Mouse (Mus musculus): ENCODE measurements around the gene Map6.

Map6 gene

DNA sequence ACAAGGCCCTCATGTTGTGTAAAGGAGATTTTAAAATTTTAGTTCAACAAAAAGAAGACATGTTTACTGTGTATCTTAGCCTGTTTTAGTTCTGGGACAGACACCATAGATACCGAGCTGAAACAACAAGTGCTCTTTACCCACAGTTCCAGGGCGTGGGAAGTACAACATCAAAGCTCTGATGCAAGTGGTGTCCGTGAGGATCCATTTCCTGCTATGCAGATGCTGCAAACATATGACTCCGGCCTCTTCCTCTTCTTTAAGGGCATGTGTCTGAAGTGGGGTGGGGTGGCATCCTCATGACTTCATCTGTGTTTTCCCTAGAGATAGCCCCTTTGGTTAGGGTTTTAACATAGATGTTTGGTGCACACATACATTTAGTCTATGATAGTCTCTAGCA is 3.7 kb upstream of the Map6 start:
- DNase-seq (ENCODE audit: low spot score in 2 of 2) = no peak

DNA sequence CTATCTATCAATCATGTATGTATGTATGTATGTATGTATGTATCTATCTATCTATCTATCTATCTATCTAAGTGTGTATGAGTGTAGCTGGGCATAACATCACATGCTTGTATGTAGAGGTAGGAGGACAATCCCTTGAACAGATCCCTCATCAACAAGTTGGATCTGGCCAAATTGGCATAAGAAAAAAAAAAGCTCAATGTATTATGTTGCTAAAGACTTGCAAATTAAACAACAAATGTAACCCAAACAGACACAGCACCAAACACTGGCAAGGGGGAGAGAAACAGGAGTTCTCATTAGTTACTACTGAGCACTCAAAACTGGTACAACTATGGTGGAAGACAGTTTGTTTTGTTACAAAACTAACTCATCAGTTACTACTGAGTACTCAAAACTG is 2.6 kb upstream of the Map6 start:
- DNase-seq (ENCODE audit: low spot score in 2 of 2) = no peak

DNA sequence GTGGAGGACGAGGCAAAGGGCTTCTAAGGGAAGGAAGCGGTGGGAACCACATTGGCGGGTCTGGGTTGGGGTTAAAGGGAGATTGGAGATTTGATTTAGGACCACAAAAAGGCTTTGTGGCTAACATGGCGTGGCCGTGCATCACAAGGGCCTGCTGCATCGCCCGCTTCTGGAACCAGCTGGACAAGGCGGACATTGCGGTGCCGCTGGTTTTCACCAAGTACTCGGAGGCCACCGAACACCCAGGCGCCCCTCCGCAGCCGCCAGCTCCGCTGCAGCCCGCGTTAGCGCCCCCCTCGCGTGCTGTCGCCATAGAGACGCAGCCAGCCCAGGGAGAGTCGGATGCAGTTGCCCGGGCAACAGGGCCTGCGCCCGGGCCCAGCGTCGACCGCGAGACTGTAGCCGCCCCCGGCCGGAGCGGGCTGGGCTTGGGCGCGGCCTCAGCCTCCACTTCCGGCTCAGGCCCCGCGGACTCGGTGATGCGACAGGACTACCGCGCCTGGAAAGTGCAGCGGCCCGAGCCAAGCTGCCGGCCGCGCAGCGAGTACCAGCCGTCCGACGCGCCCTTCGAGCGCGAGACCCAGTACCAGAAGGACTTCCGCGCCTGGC is 754 bp downstream of the Map6 start:
- peak; percentile 84 to 86 for DNase-seq (ENCODE audit: low spot score in 2 of 2)

DNA sequence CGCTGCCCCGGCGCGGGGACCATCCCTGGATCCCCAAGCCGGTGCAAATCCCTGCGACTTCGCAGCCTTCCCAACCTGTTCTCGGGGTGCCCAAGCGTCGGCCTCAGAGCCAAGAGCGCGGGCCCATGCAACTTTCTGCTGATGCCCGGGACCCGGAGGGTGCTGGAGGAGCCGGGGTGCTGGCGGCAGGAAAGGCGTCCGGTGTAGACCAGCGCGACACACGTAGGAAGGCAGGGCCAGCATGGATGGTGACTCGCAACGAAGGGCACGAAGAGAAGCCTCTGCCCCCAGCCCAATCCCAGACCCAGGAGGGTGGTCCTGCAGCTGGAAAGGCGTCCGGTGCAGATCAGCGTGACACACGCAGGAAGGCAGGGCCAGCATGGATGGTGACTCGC is 1.3 kb downstream of the Map6 start:
- no peak for DNase-seq (ENCODE audit: low spot score in 2 of 2)

DNA sequence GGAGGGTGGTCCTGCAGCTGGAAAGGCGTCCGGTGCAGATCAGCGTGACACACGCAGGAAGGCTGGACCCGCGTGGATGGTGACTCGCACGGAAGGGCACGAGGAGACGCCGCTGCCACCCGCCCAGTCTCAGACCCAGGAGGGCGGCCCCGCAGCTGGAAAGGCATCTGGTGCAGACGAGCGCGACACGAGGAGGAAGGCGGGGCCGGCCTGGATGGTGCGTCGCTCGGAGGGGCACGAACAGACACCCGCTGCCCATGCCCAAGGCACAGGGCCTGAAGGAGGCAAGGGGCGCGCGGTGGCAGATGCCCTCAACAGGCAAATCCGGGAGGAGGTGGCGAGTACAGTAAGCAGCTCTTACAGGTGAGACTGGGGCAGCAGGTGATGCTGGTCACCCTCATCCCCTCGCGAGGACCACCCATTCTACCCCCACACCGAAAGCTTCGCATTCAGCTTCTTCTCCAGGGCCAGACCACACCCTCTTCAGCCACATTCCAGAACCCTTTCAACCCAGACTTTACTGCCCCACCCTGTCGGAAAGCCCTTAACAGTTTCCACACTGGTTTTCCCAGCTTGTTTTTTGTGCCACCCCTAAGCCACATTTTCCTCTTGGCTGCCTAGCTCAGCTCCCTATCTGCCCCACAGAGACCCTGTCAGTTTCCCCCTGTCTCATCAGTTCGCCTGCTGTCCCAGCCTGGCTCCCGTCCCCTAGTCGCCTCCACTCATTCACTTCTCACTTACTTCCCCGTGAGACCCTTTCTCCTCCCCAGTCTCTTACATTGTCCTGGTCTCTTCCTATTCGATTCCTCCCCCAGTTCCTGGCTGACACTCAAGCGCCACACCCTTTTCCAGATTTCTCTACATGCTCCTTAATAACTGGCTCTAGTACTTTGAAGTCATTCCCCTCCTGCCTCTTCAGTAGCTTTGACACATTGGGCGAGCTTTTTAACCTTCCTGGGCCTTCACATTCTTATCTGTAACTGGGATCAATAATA is 2.0 kb downstream of the Map6 start:
- DNase-seq (ENCODE audit: low spot score in 2 of 2) = no peak

DNA sequence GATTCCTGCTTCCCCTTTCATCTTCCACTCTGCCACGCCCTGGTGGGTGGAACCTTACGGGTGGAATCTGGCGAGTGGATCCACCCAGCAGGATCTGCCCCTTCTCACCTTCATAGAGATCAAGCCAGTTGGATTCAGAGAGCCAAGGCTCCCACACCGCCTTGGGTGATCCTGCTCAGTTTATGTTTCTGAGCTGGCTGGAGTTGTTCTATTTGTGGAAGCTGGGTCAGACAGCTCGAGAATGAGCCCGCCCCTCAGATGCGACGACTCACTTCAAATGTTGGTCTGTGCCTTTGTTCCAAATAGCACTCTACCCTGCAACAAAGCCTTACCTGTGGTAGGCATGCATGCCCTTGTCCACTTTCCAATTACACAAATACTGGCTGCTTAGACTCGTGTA is 4.4 kb downstream of the Map6 start:
- no peak for DNase-seq (ENCODE audit: low spot score in 2 of 2)

DNA sequence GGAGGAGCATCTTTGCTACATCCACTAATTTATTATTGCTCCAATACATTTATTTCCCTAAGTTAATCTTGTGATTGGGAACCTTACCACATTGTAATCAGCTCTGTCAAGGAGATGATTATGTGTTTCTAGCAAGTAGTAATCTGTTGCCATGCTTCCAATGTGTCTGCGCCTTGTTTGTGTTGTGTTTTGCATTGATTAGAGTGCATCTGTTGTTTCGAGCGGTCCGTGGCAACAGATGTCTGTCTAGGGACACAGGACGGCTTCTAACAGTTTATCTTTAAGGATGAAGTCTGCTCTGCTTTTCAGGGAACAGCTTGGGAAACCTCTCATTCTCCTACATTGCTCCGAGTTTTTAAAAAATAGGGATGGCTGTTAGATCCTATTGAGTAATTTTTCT is 7.9 kb downstream of the Map6 start:
- no peak for DNase-seq (ENCODE audit: low spot score in 2 of 2)

DNA sequence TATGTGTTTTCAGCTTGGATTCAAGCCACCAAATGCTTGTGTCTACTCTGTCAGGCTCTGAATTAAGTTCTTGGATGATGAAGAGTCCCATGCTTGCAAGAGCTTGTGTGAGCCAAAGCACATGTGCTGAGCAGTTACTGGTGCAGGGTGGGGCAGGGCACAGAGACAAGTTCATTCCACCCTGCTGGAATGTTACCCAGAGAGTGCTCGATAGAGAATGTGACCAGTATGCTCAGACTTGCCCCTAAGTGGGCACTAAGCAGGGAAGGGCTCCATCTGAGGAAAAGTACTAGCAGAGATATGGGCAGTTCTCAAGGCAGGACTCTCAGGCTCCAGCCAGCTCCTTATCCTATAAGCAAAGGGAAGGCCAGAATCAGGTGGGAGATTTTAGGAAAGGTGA is 9.4 kb downstream of the Map6 start:
- no peak for DNase-seq (ENCODE audit: low spot score in 2 of 2)

DNA sequence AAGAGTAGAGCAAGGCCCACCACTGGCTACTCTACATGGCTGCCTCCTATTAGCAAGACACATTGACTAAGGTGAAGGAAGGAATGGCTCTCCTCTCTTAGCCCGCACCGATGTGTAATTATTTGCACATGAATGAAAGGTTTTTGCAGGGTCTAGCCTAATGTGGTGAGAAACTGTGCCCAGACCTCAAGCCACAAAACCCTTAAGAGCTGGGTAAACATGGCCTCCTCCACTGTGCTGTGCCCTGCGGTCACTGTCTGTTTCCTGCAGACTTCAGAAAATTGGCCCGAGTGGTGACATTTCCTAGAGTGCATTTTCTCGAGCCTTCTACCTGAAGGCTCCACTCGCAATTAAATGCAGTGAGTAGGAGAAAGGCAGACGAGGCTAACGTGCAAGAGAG is 11.1 kb downstream of the Map6 start:
- DNase-seq (ENCODE audit: low spot score in 2 of 2) = no peak

DNA sequence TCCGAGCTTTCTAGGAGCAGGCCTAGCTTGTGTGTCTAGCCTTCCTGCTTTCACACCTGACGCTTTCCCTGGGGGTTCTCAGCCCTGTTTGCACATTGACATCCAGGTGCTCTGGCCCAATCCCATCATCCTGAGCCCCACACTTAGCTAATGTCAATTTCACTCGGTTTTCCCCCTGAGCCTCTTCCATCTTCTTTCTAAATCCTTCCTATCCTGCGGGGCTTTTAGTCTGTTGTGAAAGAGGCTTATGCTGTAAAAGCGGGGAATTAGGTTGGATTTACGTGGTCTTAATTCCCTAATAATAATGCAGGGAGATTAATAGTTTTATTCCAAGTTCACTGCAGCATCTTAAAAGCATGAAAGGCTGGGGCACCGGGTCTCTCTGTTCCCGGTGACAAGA is 12.3 kb downstream of the Map6 start:
- DNase-seq (ENCODE audit: low spot score in 2 of 2) = no peak

DNA sequence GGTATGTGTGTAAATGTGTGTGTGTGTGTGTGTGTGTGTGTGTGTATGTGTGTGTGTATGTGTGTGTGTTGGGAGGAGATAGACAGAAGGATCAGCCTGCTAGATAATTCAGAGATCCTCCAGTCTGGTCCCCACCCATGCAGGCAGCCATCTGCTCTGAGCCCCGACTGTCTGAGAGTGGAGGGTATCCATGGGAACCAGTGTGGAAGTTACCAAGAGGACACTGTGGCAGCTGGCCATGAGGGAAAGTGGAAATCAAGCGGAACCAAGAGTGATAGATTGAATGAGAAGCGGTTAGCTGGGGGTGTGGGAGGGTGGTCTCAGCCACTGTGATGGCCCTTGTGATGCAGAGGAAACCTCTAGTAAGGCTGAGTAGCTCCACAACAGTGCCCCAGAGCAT is 20.0 kb downstream of the Map6 start:
- DNase-seq (ENCODE audit: low spot score in 2 of 2) = peak in 1 of 2 experiments; percentile 61

DNA sequence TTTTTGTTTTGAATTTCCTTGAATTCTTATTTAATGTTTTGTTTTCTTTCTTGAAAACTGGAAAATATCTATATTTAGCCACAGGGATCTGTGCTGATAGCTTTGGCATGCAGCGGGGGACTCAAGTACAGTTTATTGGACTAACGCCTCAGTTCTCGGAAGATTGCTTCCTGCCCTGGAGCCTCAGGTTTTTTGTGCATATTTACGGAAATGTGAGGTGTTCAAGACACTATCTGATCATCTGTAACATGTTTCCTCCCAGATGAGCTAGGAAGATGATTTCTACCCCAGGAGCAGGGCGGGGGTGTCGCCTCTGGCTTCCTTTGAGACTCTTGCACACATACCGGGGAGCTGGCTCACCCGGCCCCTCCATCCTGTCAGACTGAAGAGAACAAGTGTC is 22.8 kb downstream of the Map6 start:
- DNase-seq (ENCODE audit: low spot score in 2 of 2) = no peak

DNA sequence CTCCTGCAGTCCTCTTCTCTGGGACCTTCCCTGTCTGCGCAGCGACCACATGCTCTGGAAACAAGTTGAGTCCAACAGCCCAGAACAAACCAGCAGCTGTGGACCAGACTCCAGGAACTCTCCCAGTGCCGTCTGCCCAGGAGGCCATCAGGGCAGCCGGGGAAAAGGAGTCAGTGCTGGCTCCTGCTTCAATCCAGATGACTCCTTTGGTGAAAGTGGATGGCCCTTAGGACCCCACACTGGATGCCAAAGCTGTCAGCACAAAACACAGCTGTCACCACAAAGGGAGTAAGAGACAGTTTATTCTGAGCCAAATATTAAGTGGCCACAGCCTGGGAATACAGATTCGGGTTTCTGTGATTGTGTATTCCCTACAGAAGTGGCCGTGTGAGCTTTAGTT is 23.7 kb downstream of the Map6 start:
- DNase-seq (ENCODE audit: low spot score in 2 of 2) = no peak

DNA sequence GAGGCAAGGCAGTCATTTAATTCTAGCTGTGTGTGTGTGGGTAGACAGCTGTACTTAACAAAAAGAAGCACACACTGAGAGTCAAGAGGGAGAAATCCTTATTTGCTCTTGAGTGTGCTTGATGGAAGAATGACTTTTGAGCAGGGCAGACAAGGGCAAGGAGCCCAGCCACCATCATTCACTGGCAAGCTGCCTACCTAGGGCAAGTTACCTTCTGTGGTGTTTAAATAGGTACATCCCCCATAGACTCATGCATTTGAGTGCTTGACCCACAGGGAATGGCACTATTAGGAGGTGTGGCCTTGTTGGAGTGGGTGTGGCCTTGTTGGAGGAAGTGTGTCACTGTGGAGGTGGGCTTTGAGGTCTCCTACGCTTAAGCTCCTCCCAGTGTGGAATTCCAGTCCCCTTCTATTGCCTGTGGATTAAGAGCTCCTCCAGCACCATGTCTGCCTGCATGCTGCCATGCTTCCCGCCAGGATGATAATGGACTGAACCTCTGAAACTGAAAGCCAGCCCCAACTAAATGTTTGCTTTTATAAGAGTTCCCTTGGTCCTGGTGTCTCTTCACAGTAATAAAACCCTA is 27.0 kb downstream of the Map6 start:
- no peak for DNase-seq (ENCODE audit: low spot score in 2 of 2)

DNA sequence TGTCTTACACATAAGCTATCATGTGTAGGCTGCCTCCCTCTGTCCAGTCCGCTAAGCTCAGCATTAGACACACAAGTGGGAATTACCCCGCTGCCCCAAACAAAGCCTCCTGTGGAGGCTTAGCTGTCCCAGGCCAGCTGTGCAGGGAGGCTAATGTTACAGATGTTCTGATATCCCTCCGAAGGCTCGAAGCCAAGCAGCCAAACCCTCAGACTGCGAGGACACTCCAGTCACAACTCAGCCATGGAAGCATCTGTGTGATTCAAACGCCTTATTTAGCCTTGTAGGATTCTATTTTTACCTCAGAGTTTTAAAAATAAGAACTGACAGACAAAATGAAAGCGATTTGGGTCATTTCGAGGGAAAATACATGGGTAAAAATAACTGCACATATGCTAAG is 27.9 kb downstream of the Map6 start:
- DNase-seq (ENCODE audit: low spot score in 2 of 2) = no peak

DNA sequence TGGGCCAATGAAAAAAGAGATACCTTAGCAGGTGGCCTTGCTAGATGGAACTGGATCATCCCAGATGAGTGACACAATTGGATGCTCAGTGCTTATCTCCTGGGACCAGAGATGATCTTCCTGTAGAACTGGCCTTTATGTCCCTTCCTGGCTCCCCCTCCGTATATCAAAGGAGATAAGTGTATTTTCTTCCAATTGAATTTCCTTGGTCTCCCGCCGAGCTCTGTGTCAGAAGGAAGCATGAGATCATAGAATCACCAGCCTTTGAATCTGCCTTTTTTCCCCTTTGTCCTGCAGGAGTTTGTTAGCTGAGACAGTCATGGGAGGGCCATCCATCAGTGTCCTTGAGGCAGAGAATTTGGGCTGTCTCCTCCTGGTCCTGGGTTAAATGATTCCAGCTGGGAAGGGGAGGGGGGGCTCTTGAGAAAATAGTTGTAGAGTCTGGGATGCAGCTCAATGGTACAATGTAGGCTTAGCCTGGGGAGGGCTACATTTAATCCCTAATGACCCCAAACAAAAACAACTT is 33.5 kb downstream of the Map6 start:
- DNase-seq (ENCODE audit: low spot score in 2 of 2) = no peak

DNA sequence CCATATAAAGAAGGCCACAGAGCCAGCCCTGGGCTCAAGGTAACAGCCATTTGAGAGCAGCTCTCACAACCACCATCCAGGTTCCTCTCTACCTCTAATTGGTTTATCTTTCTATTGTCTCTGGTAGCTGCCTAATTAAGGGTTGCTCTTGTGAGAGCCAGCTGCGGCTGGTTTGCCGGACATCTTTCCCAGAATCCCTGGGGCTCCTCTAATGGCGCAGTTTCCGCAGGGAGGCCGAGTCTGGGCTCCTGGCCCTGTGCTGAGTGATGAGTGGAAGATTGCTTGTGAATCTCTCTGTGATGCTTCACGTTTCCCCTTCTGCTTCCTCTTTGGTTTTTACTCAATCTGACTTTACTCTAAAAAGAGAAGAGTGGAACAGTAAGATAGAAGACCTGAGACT is 36.8 kb downstream of the Map6 start:
- no peak for DNase-seq (ENCODE audit: low spot score in 2 of 2)

DNA sequence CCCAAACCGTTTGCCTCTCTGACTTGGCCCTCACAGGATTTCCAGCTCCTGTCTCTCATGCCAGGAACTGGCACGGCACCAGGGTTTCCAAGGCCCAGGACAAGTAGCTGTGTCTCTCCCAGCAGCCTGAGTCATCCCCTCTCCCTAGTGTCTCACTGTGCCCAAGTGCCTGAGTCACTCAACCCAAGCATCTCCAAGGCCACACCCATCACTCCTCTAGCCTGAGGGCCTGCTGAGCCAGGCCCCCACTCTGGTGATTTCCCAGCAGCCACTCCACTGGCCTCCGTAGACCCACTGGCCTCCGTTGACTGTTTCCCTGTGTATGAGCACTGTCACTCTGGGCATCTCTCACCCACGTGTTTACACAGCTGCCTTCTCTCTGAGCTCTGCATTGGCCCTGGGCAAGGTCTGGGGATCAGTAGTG is 37.7 kb downstream of the Map6 start:
- DNase-seq (ENCODE audit: low spot score in 2 of 2) = peak; percentile 32 to 50

DNA sequence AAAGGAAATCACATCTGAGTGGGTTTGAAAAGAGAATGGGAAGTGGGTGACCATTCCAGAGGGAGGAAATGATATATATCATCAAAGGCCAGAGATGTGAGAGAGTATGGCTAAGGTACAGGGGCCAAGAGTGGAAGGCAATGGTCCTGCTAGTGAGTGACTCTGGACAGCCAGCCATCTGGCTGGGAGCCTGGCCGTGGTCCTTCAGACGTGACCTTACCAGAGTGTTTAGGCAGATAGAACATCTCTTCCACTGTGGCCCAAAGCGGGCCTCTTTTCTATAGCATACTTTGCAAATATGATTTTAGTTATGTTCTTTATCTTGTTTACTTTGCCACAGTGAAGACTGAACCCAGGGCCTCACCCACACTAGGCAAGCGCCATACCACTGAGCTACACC is 38.4 kb downstream of the Map6 start:
- DNase-seq (ENCODE audit: low spot score in 2 of 2) = no peak

DNA sequence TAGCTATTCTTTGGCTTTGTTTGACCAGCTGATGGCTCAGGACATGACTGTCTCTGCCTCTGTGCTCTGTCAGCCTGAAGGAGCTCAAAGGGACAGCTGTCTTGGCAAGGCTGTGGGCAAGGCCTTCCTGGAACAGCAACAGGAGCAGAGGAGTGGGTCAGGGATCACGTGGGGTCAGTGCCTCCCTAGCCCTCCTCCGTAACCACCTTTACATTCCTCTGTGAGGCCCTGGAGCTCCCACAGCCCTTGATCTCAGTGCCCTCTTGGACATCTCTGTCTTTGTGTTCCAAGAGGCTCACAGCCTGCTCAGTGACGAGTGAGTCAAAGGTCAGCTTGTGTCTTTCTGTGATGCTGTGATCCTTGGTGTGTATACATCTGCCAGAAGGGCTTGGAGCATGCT is 39.4 kb downstream of the Map6 start:
- no peak for DNase-seq (ENCODE audit: low spot score in 2 of 2)

DNA sequence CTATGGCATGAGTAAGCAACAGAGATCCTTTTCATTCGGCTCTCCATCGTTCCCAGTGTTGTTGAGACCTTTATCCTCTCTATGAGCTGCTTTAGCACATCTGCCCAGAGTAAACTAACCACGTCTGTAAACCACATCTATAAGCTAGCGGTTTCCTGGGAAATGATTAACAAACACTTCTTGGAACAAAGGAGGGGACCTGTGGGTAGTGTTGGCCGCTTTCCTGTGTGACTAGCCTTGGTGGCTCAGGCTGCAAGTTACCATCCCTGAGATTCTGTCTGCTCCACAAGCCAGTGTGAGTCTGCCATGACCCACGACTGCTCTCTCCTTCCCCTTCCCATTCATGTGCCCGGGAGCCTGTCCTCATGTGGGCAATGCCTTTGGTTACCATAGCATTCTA is 44.2 kb downstream of the Map6 start:
- no peak for DNase-seq (ENCODE audit: low spot score in 2 of 2)

DNA sequence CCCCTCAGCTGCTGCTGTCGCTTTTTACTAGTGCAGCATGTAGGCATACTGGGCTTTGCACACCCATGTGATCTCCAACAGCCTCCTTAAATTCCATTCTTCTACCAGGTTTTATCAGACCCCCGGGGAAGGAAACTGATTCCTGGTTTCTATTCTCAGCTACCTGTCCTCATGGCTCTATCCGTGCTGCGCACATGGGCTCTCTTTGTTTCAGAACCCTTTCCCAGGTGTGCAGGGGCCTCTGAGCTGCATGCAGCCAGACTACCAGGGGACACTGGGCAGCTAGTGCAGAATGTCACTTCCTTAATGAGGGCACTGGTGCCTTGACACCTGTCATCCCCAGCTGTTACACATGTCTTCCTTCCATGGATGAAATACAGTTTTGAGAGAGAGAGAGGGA is 44.8 kb downstream of the Map6 start:
- no peak for DNase-seq (ENCODE audit: low spot score in 2 of 2)

DNA sequence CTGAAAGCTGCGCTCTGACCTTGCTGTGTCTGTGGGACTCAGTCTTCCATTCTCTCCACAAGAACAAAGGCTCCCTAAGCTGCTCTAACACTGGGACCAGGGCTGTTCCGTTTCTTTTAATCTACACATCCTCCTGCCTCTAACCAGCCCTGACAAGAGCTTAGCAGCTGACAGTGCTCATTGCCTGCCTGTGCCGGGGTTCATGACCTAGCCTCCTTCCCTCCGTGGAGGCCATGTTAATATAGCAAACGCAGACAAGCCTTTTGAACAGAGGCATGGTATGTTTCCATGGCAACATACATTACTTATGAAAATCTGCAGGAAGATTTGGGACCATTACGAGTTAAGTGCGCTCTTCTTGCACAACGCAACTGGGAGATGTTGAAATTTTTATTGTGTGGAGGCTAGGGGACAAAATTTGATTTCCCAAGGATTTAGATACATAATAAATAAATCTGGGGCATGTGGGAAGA is 45.5 kb downstream of the Map6 start:
- DNase-seq (ENCODE audit: low spot score in 2 of 2) = no peak

Measured in right cerebral cortex, postnatal 36 days (tissue).